Mouse (Mus musculus) myocyte (in vitro differentiated cells): ENCODE data around the gene Rhno1. TPM values are rescaled to one million over a fixed set of nuclear protein-coding genes. Genes with fewer than 3 reads are reported as not detected.

Experiments used
- H3K27me3 ChIP-seq: one replicate; pipeline ENCODE4 v1.6.1; 2011; ENCODE audit not compliant: control insufficient read depth, insufficient read depth, insufficient read length
- H3K36me3 ChIP-seq: one replicate; pipeline ENCODE4 v1.6.1; 2011; ENCODE audit not compliant: control insufficient read depth, insufficient read depth
- H3K4me2 ChIP-seq: one replicate; pipeline ENCODE4 v1.6.1; 2011; ENCODE audit warnings: low read depth, control low read depth
- H3K4me3 ChIP-seq: one replicate; pipeline ENCODE4 v1.5.1; 2011; ENCODE audit warnings: mild to moderate bottlenecking, control low read depth, moderate library complexity
- H3K79me2 ChIP-seq: one replicate; pipeline ENCODE4 v1.6.1; 2011; ENCODE audit not compliant: control insufficient read depth, insufficient read depth
- H3ac ChIP-seq: one replicate; pipeline ENCODE4 v1.6.1; 2011; ENCODE audit not compliant: control insufficient read depth, insufficient read length
- CEBPB ChIP-seq: IDR thresholded peaks from 2 replicates; pipeline ENCODE4 v1.6.1; 2011; ENCODE audit warnings: mild to moderate bottlenecking, moderate library complexity; ENCODE audit not compliant: poor library complexity, insufficient read depth, severe bottlenecking
- E2F4 ChIP-seq: IDR thresholded peaks from one replicate; pipeline ENCODE4 v1.6.1; 2011; ENCODE audit warnings: mild to moderate bottlenecking, control low read depth, moderate library complexity; ENCODE audit not compliant: insufficient read depth
- MAX ChIP-seq: IDR thresholded peaks from one replicate; pipeline ENCODE4 v1.6.1; 2011; ENCODE audit warnings: low read depth, mild to moderate bottlenecking, control low read depth
- MYOD1 ChIP-seq, 3 experiments: IDR thresholded peaks; one replicate each; pipeline ENCODE4 v1.6.1; 2011; ENCODE audit warnings: control low read depth in 2 of 3, low read depth in 2 of 3, mild to moderate bottlenecking in 2 of 3, moderate library complexity in 1 of 3; ENCODE audit not compliant: insufficient read length in 2 of 3, control insufficient read depth in 1 of 3
- MYOG ChIP-seq, 3 experiments: IDR thresholded peaks; one replicate each; pipeline ENCODE4 v1.6.1; 2011; ENCODE audit warnings: control low read depth in 2 of 3, low read depth in 2 of 3, mild to moderate bottlenecking in 2 of 3; ENCODE audit not compliant: insufficient read length in 2 of 3, control insufficient read depth in 1 of 3, insufficient read depth in 1 of 3
- POLR2A ChIP-seq: IDR thresholded peaks from one replicate; pipeline ENCODE4 v1.6.1; 2011; ENCODE audit warnings: low read depth, mild to moderate bottlenecking, control low read depth, moderate library complexity; ENCODE audit not compliant: insufficient read length
- POLR2AphosphoS2 ChIP-seq: IDR thresholded peaks from one replicate; pipeline ENCODE4 v1.6.1; 2011; ENCODE audit warnings: low read depth, control low read depth; ENCODE audit not compliant: insufficient read length
- REST ChIP-seq: IDR thresholded peaks from one replicate; pipeline ENCODE4 v1.6.1; 2011; ENCODE audit warnings: mild to moderate bottlenecking, control low read depth, moderate library complexity; ENCODE audit not compliant: insufficient read depth, insufficient read length
- SRF ChIP-seq: IDR thresholded peaks from one replicate; pipeline ENCODE4 v1.6.1; 2011; ENCODE audit warnings: low read depth; ENCODE audit not compliant: control insufficient read depth, insufficient read length
- TCF12 ChIP-seq: IDR thresholded peaks from one replicate; pipeline ENCODE4 v1.6.1; 2011; ENCODE audit warnings: mild to moderate bottlenecking, control low read depth; ENCODE audit not compliant: poor library complexity, insufficient read depth, severe bottlenecking
- TCF3 ChIP-seq: IDR thresholded peaks from one replicate; pipeline ENCODE4 v1.6.1; 2011; ENCODE audit warnings: low read depth, control low read depth; ENCODE audit not compliant: insufficient read length
- USF1 ChIP-seq: IDR thresholded peaks from one replicate; pipeline ENCODE4 v1.6.1; 2011; ENCODE audit warnings: low read depth, mild to moderate bottlenecking, control low read depth, moderate library complexity
- polyA plus RNA-seq: library from polyadenylated mRNA; unstranded; fragments of >200 nt; fragmentation: generic; extraction: Trizol; gene quantifications from one replicate; pipeline ENCODE4 v1.2.1, GENCODE M21; 2012; ENCODE audit warnings: missing spikeins

Gene Rhno1
- polyA plus RNA-seq, 1 experiment = 32.8 TPM

- TF ChIP-seq MYOG (IDR thresholded peaks at IDR 0.05; ENCODE audit: control insufficient read depth in 1 of 3, insufficient read depth in 1 of 3, insufficient read length in 2 of 3, low read depth in 2 of 3) = no peak
- no peak for TF ChIP-seq TCF3
- no peak for TF ChIP-seq POLR2A
- no peak for TF ChIP-seq USF1
- peaks cover 4% of the 10 kb centered on the region for H3K36me3 ChIP-seq
These were observed 44.4 kb downstream of the Rhno1 start for GRCm38 (mm10) chr6:128318317-128318716.

GRCm38 (mm10) chr6:128315597-128315996 is 47.1 kb downstream of the Rhno1 start:
- no peaks in the 10 kb centered on the region for H3K79me2 ChIP-seq
- no peaks in the 10 kb centered on the region for H3K36me3 ChIP-seq
- no peak overlapping the region for H3K4me3 ChIP-seq
- no peak overlapping the region for H3ac ChIP-seq
- H3K27me3 ChIP-seq = no peaks in the 10 kb centered on the region
- H3K4me2 ChIP-seq = no peak overlapping the region
- no peak for TF ChIP-seq CEBPB
- no peak for TF ChIP-seq TCF3
- TF ChIP-seq USF1 = no peak
- TF ChIP-seq MAX = no peak
- TF ChIP-seq TCF12 = no peak
- no peak for TF ChIP-seq POLR2A

More at GRCm38 (mm10) chr6:128318317-128318716, 44.4 kb downstream of the Rhno1 start:
- Histone ChIP-seq H3K4me3 (no peak overlapping the region), H3K79me2 (no peaks in the 10 kb centered on the region), H3K4me2 (no peak overlapping the region), H3K27me3 (no peaks in the 10 kb centered on the region), H3ac (no peak overlapping the region)

DNA sequence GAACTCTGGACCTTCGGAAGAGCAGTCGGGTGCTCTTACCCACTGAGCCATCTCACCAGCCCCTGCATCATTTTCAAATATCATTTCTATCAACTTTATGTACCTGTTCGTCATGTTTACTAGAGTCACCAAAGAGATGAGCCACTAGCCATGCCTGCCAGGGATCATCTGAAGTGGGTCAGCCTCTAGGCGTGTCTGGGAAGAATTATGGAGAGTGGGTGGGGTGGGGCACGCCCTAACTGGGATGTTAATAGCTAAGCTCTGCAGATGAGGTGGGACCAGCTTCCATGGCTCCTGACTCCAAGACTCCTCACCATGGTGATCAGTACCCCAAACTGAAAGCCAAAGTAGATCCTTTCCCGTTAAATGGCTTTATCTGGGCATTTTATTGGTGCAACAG is 47.9 kb downstream of the Rhno1 start:
- TF ChIP-seq TCF3 (no peak), MYOD1 (IDR thresholded peaks at IDR 0.05; ENCODE audit: control insufficient read depth in 1 of 3, insufficient read length in 2 of 3, low read depth in 2 of 3) (no peak), USF1 (no peak), CEBPB (no peak), MAX (no peak), POLR2A (no peak), TCF12 (no peak)
- Histone ChIP-seq H3K79me2 (no peaks in the 10 kb centered on the region), H3ac (no peak overlapping the region), H3K4me3 (no peak overlapping the region), H3K36me3 (no peaks in the 10 kb centered on the region), H3K4me2 (no peak overlapping the region), H3K27me3 (no peaks in the 10 kb centered on the region)

DNA sequence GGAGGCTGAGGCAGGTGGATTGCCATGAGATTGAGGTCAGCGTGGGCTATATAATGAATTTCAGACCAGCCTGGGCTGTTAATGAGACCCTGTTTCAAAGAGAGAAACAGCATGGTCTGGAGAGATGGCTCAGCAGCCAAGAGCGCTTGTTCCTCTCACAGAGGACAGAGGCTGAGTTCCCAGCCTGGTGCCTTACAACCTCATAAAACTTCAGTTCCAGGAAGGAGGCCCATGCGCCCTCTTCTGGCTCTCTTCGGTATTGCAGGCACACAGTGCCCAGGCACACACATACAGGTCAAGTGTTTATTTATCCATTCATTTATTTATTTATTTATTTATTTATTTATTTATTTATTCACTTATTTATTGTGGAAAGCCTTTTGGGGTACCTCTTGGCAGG is 54.4 kb downstream of the Rhno1 start:
- H3K4me2 ChIP-seq = no peak overlapping the region
- H3K79me2 ChIP-seq = no peaks in the 10 kb centered on the region
- no peak overlapping the region for H3ac ChIP-seq
- TF ChIP-seq POLR2A = no peak
- TF ChIP-seq REST = no peak
- no peak for TF ChIP-seq POLR2AphosphoS2
- TF ChIP-seq MAX = no peak
- TF ChIP-seq MYOD1 (IDR thresholded peaks at IDR 0.05; ENCODE audit: control insufficient read depth in 1 of 3, insufficient read length in 2 of 3, low read depth in 2 of 3) = no peak
- TF ChIP-seq USF1 = no peak
- no peak for TF ChIP-seq E2F4
- TF ChIP-seq TCF12 = no peak
- no peak for TF ChIP-seq TCF3
- TF ChIP-seq SRF = no peak
- TF ChIP-seq CEBPB = no peak
- no peak for TF ChIP-seq MYOG (IDR thresholded peaks at IDR 0.05; ENCODE audit: control insufficient read depth in 1 of 3, insufficient read depth in 1 of 3, insufficient read length in 2 of 3, low read depth in 2 of 3)
- H3K27me3 ChIP-seq = no peaks in the 10 kb centered on the region
- no peak overlapping the region for H3K4me3 ChIP-seq
- H3K36me3 ChIP-seq = no peaks in the 10 kb centered on the region

Other genes with a start within 250 kb of the Rhno1 start
- gene Tspan9, start 219.3 kb downstream of the Rhno1 start, polyA plus RNA-seq = 227 TPM
- 70.9 TPM for gene Tead4, start 62.1 kb downstream of the Rhno1 start, polyA plus RNA-seq
- gene Tulp3, start 7.1 kb downstream of the Rhno1 start, polyA plus RNA-seq = 22.3 TPM
- gene Foxm1, start 56 bp upstream of the Rhno1 start, polyA plus RNA-seq = 22.5 TPM
- gene Tex52, start 12.5 kb upstream of the Rhno1 start, polyA plus RNA-seq = 0.13 TPM
- gene Gm44596, start 12.6 kb upstream of the Rhno1 start, polyA plus RNA-seq = not detected
- 1.1 TPM for gene Nrip2, start 36.4 kb upstream of the Rhno1 start, polyA plus RNA-seq
- gene Itfg2, start 62.0 kb upstream of the Rhno1 start, polyA plus RNA-seq = 32.6 TPM
- gene Fkbp4, start 75.8 kb upstream of the Rhno1 start, polyA plus RNA-seq = 224 TPM
- not detected for gene Pzp, start 163.8 kb upstream of the Rhno1 start, polyA plus RNA-seq
- not detected for gene A2ml1, start 218.7 kb upstream of the Rhno1 start, polyA plus RNA-seq